Mouse (Mus musculus): ENCODE data around the gene Gss. TPM values are rescaled to one million over a fixed set of nuclear protein-coding genes. Genes with fewer than 3 reads are reported as not detected.

The Gss gene
- polyA plus RNA-seq, 1 experiment from 2014 or later = 14.7 TPM

GRCm38 (mm10) chr2:155626277-155626676 is 33.7 kb upstream of the Gss start:
- WGBS = 46% methylated on average over 15 of the region's 15 CpGs
- Histone ChIP-seq H3K4me1 (replicated peaks; ENCODE audit: control insufficient read depth, insufficient read depth, low read length) (peaks cover 11% of the 10 kb centered on the region), H3K9me3 (ENCODE audit: control insufficient read depth, low read length) (no peaks in the 10 kb centered on the region), H3K4me3 (ENCODE audit: low read depth, low read length) (no peak overlapping the region), H3K4me2 (replicated peaks; ENCODE audit: low read depth, low read length) (0 out of 2 replicates have a peak overlapping the region, but pooled peaks have one; percentile 3), H3K27ac (ENCODE audit: low read depth, low read length) (no peak overlapping the region), H3K27me3 (ENCODE audit: control insufficient read depth, insufficient read depth, low read length) (peaks cover 40% of the 10 kb centered on the region), H3K9ac (ENCODE audit: low read depth, low read length) (no peak overlapping the region), H3K36me3 (ENCODE audit: control insufficient read depth, insufficient read depth, low read length) (no peaks in the 10 kb centered on the region)
- DNase-seq (ENCODE audit: low spot score) (peak; percentile 13), ATAC-seq (ENCODE audit: low FRiP score) (no peak)

GRCm38 (mm10) chr2:155624730-155625129 is 32.1 kb upstream of the Gss start:
- 35% methylated on average over 10 of the region's 10 CpGs for WGBS
- Histone ChIP-seq H3K27ac (ENCODE audit: low read depth, low read length) (no peak overlapping the region), H3K4me2 (replicated peaks; ENCODE audit: low read depth, low read length) (no peak overlapping the region), H3K4me3 (ENCODE audit: low read depth, low read length) (no peak overlapping the region), H3K36me3 (ENCODE audit: control insufficient read depth, insufficient read depth, low read length) (no peaks in the 10 kb centered on the region), H3K9ac (ENCODE audit: low read depth, low read length) (no peak overlapping the region), H3K4me1 (replicated peaks; ENCODE audit: control insufficient read depth, insufficient read depth, low read length) (peaks cover 9% of the 10 kb centered on the region), H3K9me3 (ENCODE audit: control insufficient read depth, low read length) (no peaks in the 10 kb centered on the region), H3K27me3 (ENCODE audit: control insufficient read depth, insufficient read depth, low read length) (peaks cover 24% of the 10 kb centered on the region)
- DNase-seq (ENCODE audit: low spot score) (peak; percentile 72), ATAC-seq (ENCODE audit: low FRiP score) (no peak)

GRCm38 (mm10) chr2:155623996-155624395 is 31.4 kb upstream of the Gss start:
- WGBS = 90% methylated on average over 6 of the region's 6 CpGs
- no peak overlapping the region for H3K4me3 ChIP-seq (ENCODE audit: low read depth, low read length)
- DNase-seq (ENCODE audit: low spot score) (no peak), ATAC-seq (ENCODE audit: low FRiP score) (no peak)
- peaks cover 18% of the 10 kb centered on the region for H3K27me3 ChIP-seq (ENCODE audit: control insufficient read depth, insufficient read depth, low read length)
- H3K9me3 ChIP-seq (ENCODE audit: control insufficient read depth, low read length) = no peaks in the 10 kb centered on the region
- H3K27ac ChIP-seq (ENCODE audit: low read depth, low read length) = no peak overlapping the region
- no peak overlapping the region for H3K9ac ChIP-seq (ENCODE audit: low read depth, low read length)
- H3K4me2 ChIP-seq (replicated peaks; ENCODE audit: low read depth, low read length) = no peak overlapping the region
- H3K36me3 ChIP-seq (ENCODE audit: control insufficient read depth, insufficient read depth, low read length) = no peaks in the 10 kb centered on the region
- peaks cover 7% of the 10 kb centered on the region for H3K4me1 ChIP-seq (replicated peaks; ENCODE audit: control insufficient read depth, insufficient read depth, low read length)

- ATAC-seq (ENCODE audit: low FRiP score) = no peak
- WGBS = 28% methylated on average over 10 of the region's 11 CpGs
These were observed 30.0 kb upstream of the Gss start for GRCm38 (mm10) chr2:155622606-155623005.

GRCm38 (mm10) chr2:155619817-155620216 is 27.2 kb upstream of the Gss start:
- whole genome bisulfite sequencing = 25% methylated on average over 8 of the region's 8 CpGs
- ATAC-seq (ENCODE audit: low FRiP score) = peak; percentile 66; the same call in 1 of the 2 replicates

More at GRCm38 (mm10) chr2:155622606-155623005, 30.0 kb upstream of the Gss start:
- H3K4me2 ChIP-seq (replicated peaks; ENCODE audit: low read depth, low read length) = no peak overlapping the region
- H3K27ac ChIP-seq (ENCODE audit: low read depth, low read length) = no peak overlapping the region
- H3K4me3 ChIP-seq (ENCODE audit: low read depth, low read length) = no peak overlapping the region
- no peaks in the 10 kb centered on the region for H3K9me3 ChIP-seq (ENCODE audit: control insufficient read depth, low read length)
- peaks cover 6% of the 10 kb centered on the region for H3K27me3 ChIP-seq (ENCODE audit: control insufficient read depth, insufficient read depth, low read length)
- peaks cover 6% of the 10 kb centered on the region for H3K4me1 ChIP-seq (replicated peaks; ENCODE audit: control insufficient read depth, insufficient read depth, low read length)
- no peak for DNase-seq (ENCODE audit: low spot score)
- no peaks in the 10 kb centered on the region for H3K36me3 ChIP-seq (ENCODE audit: control insufficient read depth, insufficient read depth, low read length)
- no peak overlapping the region for H3K9ac ChIP-seq (ENCODE audit: low read depth, low read length)

GRCm38 (mm10) chr2:155616971-155617370 is 24.4 kb upstream of the Gss start:
- Histone ChIP-seq H3K36me3 (ENCODE audit: control insufficient read depth, insufficient read depth, low read length) (no peaks in the 10 kb centered on the region), H3K27ac (ENCODE audit: low read depth, low read length) (no peak overlapping the region), H3K4me1 (replicated peaks; ENCODE audit: control insufficient read depth, insufficient read depth, low read length) (no peaks in the 10 kb centered on the region), H3K4me3 (ENCODE audit: low read depth, low read length) (no peak overlapping the region), H3K9ac (ENCODE audit: low read depth, low read length) (no peak overlapping the region), H3K9me3 (ENCODE audit: control insufficient read depth, low read length) (no peaks in the 10 kb centered on the region), H3K27me3 (ENCODE audit: control insufficient read depth, insufficient read depth, low read length) (no peaks in the 10 kb centered on the region; the same call in 1 of the 2 replicates), H3K4me2 (replicated peaks; ENCODE audit: low read depth, low read length) (no peak overlapping the region)
- no peak for DNase-seq (ENCODE audit: low spot score)
- no peak for ATAC-seq (ENCODE audit: low FRiP score)
- 55% methylated on average over 6 of the region's 6 CpGs for WGBS

More at GRCm38 (mm10) chr2:155619817-155620216, 27.2 kb upstream of the Gss start:
- Histone ChIP-seq H3K36me3 (ENCODE audit: control insufficient read depth, insufficient read depth, low read length) (no peaks in the 10 kb centered on the region), H3K4me1 (replicated peaks; ENCODE audit: control insufficient read depth, insufficient read depth, low read length) (no peaks in the 10 kb centered on the region), H3K9ac (ENCODE audit: low read depth, low read length) (no peak overlapping the region), H3K9me3 (ENCODE audit: control insufficient read depth, low read length) (no peaks in the 10 kb centered on the region), H3K4me3 (ENCODE audit: low read depth, low read length) (no peak overlapping the region), H3K4me2 (replicated peaks; ENCODE audit: low read depth, low read length) (no peak overlapping the region), H3K27me3 (ENCODE audit: control insufficient read depth, insufficient read depth, low read length) (no peaks in the 10 kb centered on the region; the same call in 1 of the 2 replicates), H3K27ac (ENCODE audit: low read depth, low read length) (no peak overlapping the region)
- peak; percentile 91 for DNase-seq (ENCODE audit: low spot score)

GRCm38 (mm10) chr2:155613953-155614352 is 21.3 kb upstream of the Gss start:
- DNase-seq (ENCODE audit: low spot score) (no peak), ATAC-seq (ENCODE audit: low FRiP score) (no peak)
- Histone ChIP-seq H3K27ac (ENCODE audit: low read depth, low read length) (no peak overlapping the region), H3K9me3 (ENCODE audit: control insufficient read depth, low read length) (no peaks in the 10 kb centered on the region), H3K36me3 (ENCODE audit: control insufficient read depth, insufficient read depth, low read length) (no peaks in the 10 kb centered on the region), H3K9ac (ENCODE audit: low read depth, low read length) (no peak overlapping the region), H3K4me2 (replicated peaks; ENCODE audit: low read depth, low read length) (0 out of 2 replicates have a peak overlapping the region, but pooled peaks have one; percentile 28), H3K4me3 (ENCODE audit: low read depth, low read length) (0 out of 2 replicates have a peak overlapping the region, but pooled peaks have one; percentile 8), H3K4me1 (replicated peaks; ENCODE audit: control insufficient read depth, insufficient read depth, low read length) (no peaks in the 10 kb centered on the region), H3K27me3 (ENCODE audit: control insufficient read depth, insufficient read depth, low read length) (no peaks in the 10 kb centered on the region)
- WGBS = 63% methylated on average over 8 of the region's 8 CpGs

GRCm38 (mm10) chr2:155613326-155613755 is 20.7 kb upstream of the Gss start:
- DNase-seq (ENCODE audit: low spot score) = peak; percentile 70
- peak; percentile 66; the same call in 1 of the 2 replicates for ATAC-seq (ENCODE audit: low FRiP score)
- H3K9me3 ChIP-seq (ENCODE audit: control insufficient read depth, low read length) = no peaks in the 10 kb centered on the region
- peak overlapping the region; percentile 12; the same call in 1 of the 2 replicates for H3K4me3 ChIP-seq (ENCODE audit: low read depth, low read length)
- no peaks in the 10 kb centered on the region for H3K36me3 ChIP-seq (ENCODE audit: control insufficient read depth, insufficient read depth, low read length)
- H3K27me3 ChIP-seq (ENCODE audit: control insufficient read depth, insufficient read depth, low read length) = no peaks in the 10 kb centered on the region
- no peak overlapping the region for H3K27ac ChIP-seq (ENCODE audit: low read depth, low read length)
- WGBS = 5% methylated on average over 20 of the region's 20 CpGs
- peak overlapping the region; percentile 28 for H3K4me2 ChIP-seq (replicated peaks; ENCODE audit: low read depth, low read length)
- no peak overlapping the region for H3K9ac ChIP-seq (ENCODE audit: low read depth, low read length)
- no peaks in the 10 kb centered on the region for H3K4me1 ChIP-seq (replicated peaks; ENCODE audit: control insufficient read depth, insufficient read depth, low read length)

GRCm38 (mm10) chr2:155611834-155612550 is 19.4 kb upstream of the Gss start:
- DNase-seq (ENCODE audit: low spot score) = no peak
- H3K9me3 ChIP-seq (ENCODE audit: control insufficient read depth, low read length) = no peaks in the 10 kb centered on the region
- no peaks in the 10 kb centered on the region for H3K36me3 ChIP-seq (ENCODE audit: control insufficient read depth, insufficient read depth, low read length)
- no peak overlapping the region for H3K9ac ChIP-seq (ENCODE audit: low read depth, low read length)
- no peak for ATAC-seq (ENCODE audit: low FRiP score)
- no peaks in the 10 kb centered on the region for H3K27me3 ChIP-seq (ENCODE audit: control insufficient read depth, insufficient read depth, low read length)
- no peak overlapping the region for H3K27ac ChIP-seq (ENCODE audit: low read depth, low read length)
- H3K4me2 ChIP-seq (replicated peaks; ENCODE audit: low read depth, low read length) = no peak overlapping the region
- H3K4me1 ChIP-seq (replicated peaks; ENCODE audit: control insufficient read depth, insufficient read depth, low read length) = no peaks in the 10 kb centered on the region
- H3K4me3 ChIP-seq (ENCODE audit: low read depth, low read length) = no peak overlapping the region
- 89% methylated on average over 9 of the region's 9 CpGs for WGBS
